Mouse (Mus musculus): ENCODE measurements around the gene Cct4.
A peak's percentile ranks its signal among the peaks of the same experiment; 100 is the strongest.

GRCm38 (mm10) chr11:23008181-23008823 is 18.0 kb downstream of the Cct4 start:
- TF ChIP-seq CTCF (IDR thresholded peaks at IDR 0.05; ENCODE audit: borderline replicate concordance, extremely low read depth, insufficient read depth, insufficient read length) (no peak), POLR2A (IDR thresholded peaks at IDR 0.05; ENCODE audit: borderline replicate concordance, extremely low read depth, insufficient read depth, insufficient read length, poor library complexity, severe bottlenecking) (peak; percentile 53; the same call in 1 of the 2 replicates)

Measured in brain, embryonic 14.5 days (tissue).